Comparison of ENCODE assay signal across 15 mouse cellular contexts in the genomic region with DNA sequence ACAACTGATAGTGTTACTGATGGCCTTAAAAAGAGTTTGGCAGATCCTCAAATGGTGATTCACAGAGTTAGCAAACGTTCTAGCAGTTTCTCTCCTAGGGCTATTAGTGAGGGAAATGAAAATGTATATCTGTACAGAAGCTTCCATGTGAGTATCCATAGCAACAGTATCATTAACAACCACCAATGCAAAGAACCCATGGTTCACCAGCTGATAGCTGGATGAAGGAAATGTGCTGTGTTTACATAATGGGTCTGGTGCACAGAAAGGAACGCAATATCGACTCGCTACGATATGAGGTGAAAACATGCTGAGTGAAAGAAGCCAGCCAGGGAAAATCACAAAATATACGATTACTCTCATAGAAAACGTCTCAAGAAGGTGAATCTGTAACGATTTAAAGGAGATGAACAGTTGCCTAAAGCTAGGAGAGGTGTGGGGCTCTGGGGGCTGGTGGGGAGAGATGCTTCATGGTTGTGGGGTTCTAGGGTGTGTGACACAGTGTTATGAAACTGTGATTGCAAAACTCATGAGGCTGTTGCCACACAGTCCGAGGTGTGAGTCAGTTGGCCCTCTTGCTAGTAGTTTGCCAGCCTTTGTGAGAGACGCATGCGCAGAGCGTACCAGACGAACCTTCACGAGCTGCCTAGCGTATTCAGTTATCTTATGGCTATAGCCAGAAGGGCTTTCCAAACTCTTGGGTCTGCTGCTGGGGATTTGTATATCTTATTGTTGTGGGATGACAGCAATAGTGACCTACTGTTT. TPM values are rescaled to one million over a fixed set of nuclear protein-coding genes. Genes with fewer than 3 reads are reported as not detected.
DNase-seq lines count a peak whose midpoint lies in the region; ATAC-seq and TF ChIP-seq lines count a peak whose summit lies in the region.
"Had no signal": no experiment of that assay in that cellular context is flagged by ENCODE, and none has a peak within 500 bp of the region (broad histone marks: within the 10 kb centered on the region; RNA-seq: fewer than 3 reads in every experiment).

No protein-coding gene starts in this region.

- no peak overlapping the region for H3K4me3 ChIP-seq in forebrain, postnatal 0 days (ENCODE audit: low read depth, low read length)
- no peak overlapping the region for H3K4me3 ChIP-seq in forebrain, embryonic 16.5 days (replicated peaks; ENCODE audit: low read length)
- H3K4me3 ChIP-seq in lung, postnatal 0 days (ENCODE audit: low read depth, low read length), result no peak overlapping the region
- H3K4me3 ChIP-seq in hindbrain, embryonic 12.5 days, result no peak overlapping the region
- H3K4me3 ChIP-seq: erythroblast, embryonic 14.5 days; heart, embryonic 13.5 days; kidney, embryonic 15.5 days had no signal

- H3K9ac ChIP-seq in forebrain, postnatal 0 days, result no peak overlapping the region
- H3K9ac ChIP-seq in forebrain, embryonic 16.5 days (replicated peaks; ENCODE audit: low read depth, low read length), result no peak overlapping the region
- no peak overlapping the region for H3K9ac ChIP-seq in lung, postnatal 0 days (replicated peaks; ENCODE audit: low read depth)
- H3K9ac ChIP-seq in hindbrain, embryonic 12.5 days, result no peak overlapping the region
- H3K9ac ChIP-seq: heart, embryonic 13.5 days; kidney, embryonic 15.5 days had no signal

- DNase-seq in forebrain, postnatal 0 days, result peak; percentile 12
- DNase-seq in lung, adult 18-20 months, result peak; percentile 65 to 69
- no peak for DNase-seq in lung, postnatal 0 days (ENCODE audit: low spot score)
- peak; percentile 21 for DNase-seq in fibroblast of lung, adult 2 months (ENCODE audit: low read depth)
- DNase-seq in monocyte, adult 2 months (ENCODE audit: low read depth in 1 of 2, low spot score in 2 of 2), result peak; percentile 67 to 72
- DNase-seq in spleen, postnatal 14 days (ENCODE audit: low spot score in 2 of 2), result no peak
- DNase-seq: layer of hippocampus, adult 9-11 months; left cerebral cortex, postnatal 4 days had no signal

- no peak for TF ChIP-seq CTCF in forebrain, postnatal 0 days (IDR thresholded peaks at IDR 0.05; ENCODE audit: low read depth)
- TF ChIP-seq CTCF in lung, postnatal 0 days (IDR thresholded peaks at IDR 0.05), result no peak

- H3K27me3 ChIP-seq in forebrain, postnatal 0 days (ENCODE audit: insufficient read depth, low read length), result no peaks in the 10 kb centered on the region
- H3K27me3 ChIP-seq in forebrain, embryonic 16.5 days (replicated peaks; ENCODE audit: control insufficient read depth, insufficient read depth, low read length), result no peaks in the 10 kb centered on the region
- no peaks in the 10 kb centered on the region for H3K27me3 ChIP-seq in lung, postnatal 0 days (replicated peaks; ENCODE audit: insufficient read depth, low read length)
- H3K27me3 ChIP-seq in hindbrain, embryonic 12.5 days, result no peaks in the 10 kb centered on the region
- H3K27me3 ChIP-seq: heart, embryonic 13.5 days; kidney, embryonic 15.5 days had no signal

- no peaks in the 10 kb centered on the region for H3K9me3 ChIP-seq in forebrain, postnatal 0 days (ENCODE audit: low read length)
- H3K9me3 ChIP-seq in forebrain, embryonic 16.5 days (ENCODE audit: control insufficient read depth, low read length), result no peaks in the 10 kb centered on the region
- H3K9me3 ChIP-seq in lung, postnatal 0 days (ENCODE audit: low read length), result no peaks in the 10 kb centered on the region
- H3K9me3 ChIP-seq in hindbrain, embryonic 12.5 days (replicated peaks), result no peaks in the 10 kb centered on the region
- H3K9me3 ChIP-seq: heart, embryonic 13.5 days; kidney, embryonic 15.5 days had no signal

- no peaks in the 10 kb centered on the region for H3K4me1 ChIP-seq in forebrain, postnatal 0 days (ENCODE audit: insufficient read depth)
- H3K4me1 ChIP-seq in forebrain, embryonic 16.5 days (replicated peaks; ENCODE audit: control insufficient read depth, insufficient read depth, low read length), result no peaks in the 10 kb centered on the region
- no peaks in the 10 kb centered on the region for H3K4me1 ChIP-seq in lung, postnatal 0 days (ENCODE audit: insufficient read depth, low read depth, low read length)
- no peaks in the 10 kb centered on the region for H3K4me1 ChIP-seq in hindbrain, embryonic 12.5 days
- H3K4me1 ChIP-seq: heart, embryonic 13.5 days; kidney, embryonic 15.5 days had no signal

- no peak for TF ChIP-seq EP300 in lung, postnatal 0 days (IDR thresholded peaks at IDR 0.05)

- peak; percentile 27; the same call in 1 of the 2 replicates for ATAC-seq in forebrain, postnatal 0 days
- ATAC-seq in forebrain, embryonic 16.5 days, result no peak
- no peak; the same call in 1 of the 2 replicates for ATAC-seq in lung, postnatal 0 days
- no peak for ATAC-seq in hindbrain, embryonic 12.5 days (ENCODE audit: low FRiP score)
- ATAC-seq: hindbrain, postnatal 0 days had no signal

- no peak overlapping the region; the same call in 1 of the 2 replicates for H3K27ac ChIP-seq in forebrain, postnatal 0 days (ENCODE audit: low read depth, low read length)
- H3K27ac ChIP-seq in forebrain, embryonic 16.5 days (ENCODE audit: low read length), result no peak overlapping the region
- no peak overlapping the region for H3K27ac ChIP-seq in lung, postnatal 0 days (ENCODE audit: low read length)
- no peak overlapping the region for H3K27ac ChIP-seq in hindbrain, embryonic 12.5 days
- H3K27ac ChIP-seq: heart, embryonic 13.5 days; hindbrain, postnatal 0 days; kidney, embryonic 15.5 days; macrophage had no signal

- H3K36me3 ChIP-seq in forebrain, postnatal 0 days (ENCODE audit: insufficient read depth), result no peaks in the 10 kb centered on the region
- H3K36me3 ChIP-seq in forebrain, embryonic 16.5 days (ENCODE audit: control insufficient read depth, insufficient read depth), result no peaks in the 10 kb centered on the region
- no peaks in the 10 kb centered on the region for H3K36me3 ChIP-seq in lung, postnatal 0 days (ENCODE audit: insufficient read depth, low read length)
- H3K36me3 ChIP-seq in hindbrain, embryonic 12.5 days, result no peaks in the 10 kb centered on the region
- H3K36me3 ChIP-seq: heart, embryonic 13.5 days; kidney, embryonic 15.5 days had no signal

- WGBS in forebrain, postnatal 0 days, result 80% methylated on average over 15 of the region's 15 CpGs
- WGBS in forebrain, embryonic 16.5 days, result 89% methylated on average over 15 of the region's 15 CpGs
- 67% methylated on average over 15 of the region's 15 CpGs for WGBS in lung, postnatal 0 days
- 90% methylated on average over 15 of the region's 15 CpGs for WGBS in hindbrain, embryonic 12.5 days

- no peak overlapping the region for H3K4me2 ChIP-seq in forebrain, postnatal 0 days (ENCODE audit: low read depth)
- H3K4me2 ChIP-seq in forebrain, embryonic 16.5 days (ENCODE audit: low read length), result no peak overlapping the region
- no peak overlapping the region for H3K4me2 ChIP-seq in lung, postnatal 0 days (replicated peaks; ENCODE audit: low read depth, low read length)
- H3K4me2 ChIP-seq in hindbrain, embryonic 12.5 days (replicated peaks), result no peak overlapping the region
- H3K4me2 ChIP-seq: heart, embryonic 13.5 days; kidney, embryonic 15.5 days had no signal

RNA-seq across cellular contexts. Expression of gene BC048403, which starts 34.2 kb away (rescaled TPM):
- 1.2 and 4.0 TPM in 2 replicates for total RNA-seq in forebrain, postnatal 0 days (2014; rRNA removed)
- 1.7 and 2.3 TPM in 2 replicates for polyA plus RNA-seq in forebrain, postnatal 0 days (2015; fragmentation: Nextera tagmentation; extraction: Ambion mirVana)
- 3.3 TPM in 2 replicates for polyA plus RNA-seq in forebrain, embryonic 16.5 days (2015; fragmentation: Nextera tagmentation; extraction: Ambion mirVana)
- polyA plus RNA-seq in lung, postnatal 0 days (2015; fragmentation: Nextera tagmentation; extraction: Ambion mirVana), result 2.5 and 3.0 TPM in 2 replicates
- polyA plus RNA-seq in hindbrain, embryonic 12.5 days (2016; fragmentation: Nextera tagmentation; extraction: Ambion mirVana), result 2.4 TPM in 2 replicates

Comparison
In these comparisons a context has a peak if more than half of its experiments do, and no peak if none do; other contexts are left out.
1. DNase-seq: peak in forebrain, postnatal 0 days (single experiment), lung, adult 18-20 months (2 of 2), fibroblast of lung, adult 2 months (single experiment) and monocyte, adult 2 months (2 of 2); none in lung, postnatal 0 days (single experiment) and spleen, postnatal 14 days (0 of 2).